Mouse (Mus musculus) kidney, adult 2 months (tissue): ENCODE data around the gene Senp7.

Source experiments
- CTCF ChIP-seq: fragments of 200-500 bp; conservative IDR thresholded peaks from 2 replicates; pipeline ENCODE4 v1.5.1; 2011; ENCODE audit warnings: low read depth, mild to moderate bottlenecking, control low read depth, low read length, moderate library complexity, mixed read lengths; ENCODE audit not compliant: insufficient read depth, insufficient read length
- POLR2A ChIP-seq: fragments of 200-500 bp; IDR thresholded peaks from one replicate; pipeline ENCODE4 v1.6.1; 2011; ENCODE audit warnings: low read depth, low read length, control low read depth

DNA sequence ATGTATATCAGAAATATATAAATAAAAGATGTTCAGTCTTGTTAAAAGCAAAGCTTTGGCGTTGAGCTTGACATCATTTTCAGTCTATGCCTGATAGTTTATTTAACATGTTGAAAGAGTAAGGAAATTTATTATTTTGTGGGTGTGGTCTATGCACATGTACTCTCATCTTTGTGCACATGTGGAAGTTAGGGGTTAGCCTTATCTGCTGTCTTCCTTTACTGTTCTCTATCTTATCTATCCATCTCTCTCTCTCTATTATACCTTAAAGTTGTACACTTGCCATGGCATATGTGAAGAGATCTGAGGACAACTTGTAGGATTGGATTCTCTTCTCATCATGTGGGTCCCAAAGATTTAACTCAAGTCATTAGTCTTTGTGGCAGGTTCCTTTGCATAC is 39.3 kb upstream of the Senp7 start:
- no peak for TF ChIP-seq CTCF
- no peak for TF ChIP-seq POLR2A
